Mouse (Mus musculus) liver, adult 2 months (tissue): ENCODE data around the gene Actbl2.

ENCODE experiments used
- CTCF ChIP-seq: fragments of 200-500 bp; IDR thresholded peaks from 2 replicates; pipeline ENCODE4 v1.5.1; 2011; ENCODE audit warnings: low read depth, low read length, control low read depth
- POLR2A ChIP-seq: fragments of 200-500 bp; IDR thresholded peaks from 2 replicates; pipeline ENCODE4 v1.6.1; 2011; ENCODE audit warnings: low read length, control low read depth; ENCODE audit not compliant: insufficient read depth; ENCODE audit errors: extremely low read depth

- no peak for TF ChIP-seq POLR2A
- no peak for TF ChIP-seq CTCF
Measured at GRCm38 (mm10) chr13:111299145-111299713, 44.4 kb downstream of the Actbl2 start.
